Comparison of ENCODE assay signal across 9 mouse cellular contexts in genomic region chr13:34725800-34726476, GRCm38 (mm10). TPM values are rescaled to one million over a fixed set of nuclear protein-coding genes. Genes with fewer than 3 reads are reported as not detected.
A peak's percentile ranks its signal among the peaks of the same experiment; 100 is the strongest.
DNase-seq lines count a peak whose midpoint lies in the region; ATAC-seq and TF ChIP-seq lines count a peak whose summit lies in the region.
"Had no signal": no experiment of that assay in that cellular context is flagged by ENCODE, and none has a peak within 500 bp of the region (broad histone marks: within the 10 kb centered on the region; RNA-seq: fewer than 3 reads in every experiment).

No protein-coding gene starts in this region.

- H3K4me3 ChIP-seq in embryonic facial prominence, embryonic 14.5 days (ENCODE audit: low read depth, low read length): peak overlapping the region; percentile 12
- peak overlapping the region; percentile 37 for H3K4me3 ChIP-seq in heart, embryonic 15.5 days
- 0 out of 2 replicates have a peak overlapping the region, but pooled peaks have one; percentile 2 for H3K4me3 ChIP-seq in kidney, postnatal 0 days (replicated peaks; ENCODE audit: low read depth, low read length)
- H3K4me3 ChIP-seq in liver, postnatal 0 days (ENCODE audit: low read depth, low read length): no peak overlapping the region

- H3K9ac ChIP-seq in embryonic facial prominence, embryonic 14.5 days (ENCODE audit: low read depth, low read length): peak overlapping the region; percentile 40; the same call in 1 of the 2 replicates
- no peak overlapping the region for H3K9ac ChIP-seq in heart, embryonic 15.5 days
- H3K9ac ChIP-seq in kidney, postnatal 0 days (ENCODE audit: low read depth, low read length): no peak overlapping the region
- H3K9ac ChIP-seq in liver, postnatal 0 days (replicated peaks): no peak overlapping the region
- H3K9ac ChIP-seq: liver, embryonic 14.5 days had no signal

- peak overlapping the region; percentile 50 for H3K4me2 ChIP-seq in embryonic facial prominence, embryonic 14.5 days (ENCODE audit: low read depth, low read length)
- H3K4me2 ChIP-seq in heart, embryonic 15.5 days: peak overlapping the region; percentile 62
- peak overlapping the region; percentile 44 for H3K4me2 ChIP-seq in kidney, postnatal 0 days (ENCODE audit: low read length)
- peak overlapping the region; percentile 10 for H3K4me2 ChIP-seq in liver, postnatal 0 days (ENCODE audit: low read depth, low read length)

- TF ChIP-seq CTCF in kidney, postnatal 0 days (IDR thresholded peaks at IDR 0.05; ENCODE audit: low read depth): 0 out of 2 replicates have a peak, but pooled peaks have one; percentile 27
- no peak for TF ChIP-seq CTCF in liver, postnatal 0 days (IDR thresholded peaks at IDR 0.05; ENCODE audit: low read depth)

- 13% methylated on average over 9 of the region's 9 CpGs for WGBS in embryonic facial prominence, embryonic 14.5 days
- 6% methylated on average over 9 of the region's 9 CpGs for WGBS in heart, embryonic 15.5 days
- WGBS in kidney, postnatal 0 days: 10% methylated on average over 9 of the region's 9 CpGs
- 16% methylated on average over 9 of the region's 9 CpGs for WGBS in liver, postnatal 0 days (ENCODE audit: insufficient replicate concordance)

- H3K27me3 ChIP-seq in embryonic facial prominence, embryonic 14.5 days (replicated peaks; ENCODE audit: control insufficient read depth, insufficient read depth, low read length): no peaks in the 10 kb centered on the region
- no peaks in the 10 kb centered on the region for H3K27me3 ChIP-seq in heart, embryonic 15.5 days
- no peaks in the 10 kb centered on the region for H3K27me3 ChIP-seq in kidney, postnatal 0 days (ENCODE audit: insufficient read depth, low read length)
- H3K27me3 ChIP-seq in liver, postnatal 0 days (ENCODE audit: insufficient read depth, low read length): no peaks in the 10 kb centered on the region

- peaks cover 27% of the 10 kb centered on the region for H3K4me1 ChIP-seq in embryonic facial prominence, embryonic 14.5 days (ENCODE audit: control insufficient read depth, insufficient read depth, low read length)
- peaks cover 20% of the 10 kb centered on the region for H3K4me1 ChIP-seq in heart, embryonic 15.5 days (replicated peaks)
- H3K4me1 ChIP-seq in kidney, postnatal 0 days (replicated peaks; ENCODE audit: insufficient read depth, low read length): peaks cover 16% of the 10 kb centered on the region
- peaks cover 7% of the 10 kb centered on the region; the same call in 1 of the 2 replicates for H3K4me1 ChIP-seq in liver, postnatal 0 days (ENCODE audit: insufficient read depth)

- H3K27ac ChIP-seq in embryonic facial prominence, embryonic 14.5 days (replicated peaks; ENCODE audit: low read depth, low read length): peak overlapping the region; percentile 73
- peak overlapping the region; percentile 79 for H3K27ac ChIP-seq in heart, embryonic 15.5 days
- H3K27ac ChIP-seq in kidney, postnatal 0 days: peak overlapping the region; percentile 55; the same call in 1 of the 2 replicates
- H3K27ac ChIP-seq in liver, postnatal 0 days (ENCODE audit: low read depth): peak overlapping the region; percentile 79
- H3K27ac ChIP-seq: liver, embryonic 14.5 days had no signal

- peak; percentile 84 for ATAC-seq in embryonic facial prominence, embryonic 14.5 days (ENCODE audit: low read depth)
- peak; percentile 72 for ATAC-seq in heart, embryonic 15.5 days (replicated peaks; ENCODE audit: insufficient number of reproducible peaks, insufficient read depth, low FRiP score, low read depth)
- ATAC-seq in kidney, postnatal 0 days (replicated peaks; ENCODE audit: low FRiP score, low read depth): peak; percentile 70
- no peak for ATAC-seq in liver, postnatal 0 days

- H3K9me3 ChIP-seq in embryonic facial prominence, embryonic 14.5 days (ENCODE audit: control insufficient read depth, low read length): no peaks in the 10 kb centered on the region
- H3K9me3 ChIP-seq in heart, embryonic 15.5 days (replicated peaks): no peaks in the 10 kb centered on the region
- no peaks in the 10 kb centered on the region for H3K9me3 ChIP-seq in kidney, postnatal 0 days (replicated peaks; ENCODE audit: low read length)
- 0 out of 2 replicates have a peak, but pooled peaks cover 2% of the 10 kb centered on the region for H3K9me3 ChIP-seq in liver, postnatal 0 days (ENCODE audit: low read length)

- TF ChIP-seq EP300 in liver, postnatal 0 days (IDR thresholded peaks at IDR 0.05; ENCODE audit: low read depth): no peak

- DNase-seq in urinary bladder, adult 18-20 months (ENCODE audit: low spot score in 2 of 2): peak; percentile 32 to 47
- DNase-seq in urinary bladder, postnatal 10 days (ENCODE audit: low spot score): no peak
- DNase-seq in embryonic facial prominence, embryonic 14.5 days (ENCODE audit: low spot score): peak; percentile 91
- peak; percentile 92 for DNase-seq in kidney, postnatal 0 days (ENCODE audit: low spot score)
- no peak for DNase-seq in liver, postnatal 0 days
- DNase-seq in retina, postnatal 1 day: peak; percentile 12
- no peak for DNase-seq in spleen, adult 12 weeks (ENCODE audit: low spot score)

- H3K36me3 ChIP-seq in embryonic facial prominence, embryonic 14.5 days (ENCODE audit: control insufficient read depth, insufficient read depth, low read length): no peaks in the 10 kb centered on the region
- H3K36me3 ChIP-seq in heart, embryonic 15.5 days: no peaks in the 10 kb centered on the region
- no peaks in the 10 kb centered on the region for H3K36me3 ChIP-seq in kidney, postnatal 0 days (ENCODE audit: insufficient read depth, low read length)
- H3K36me3 ChIP-seq in liver, postnatal 0 days (replicated peaks; ENCODE audit: insufficient read depth, low read length): no peaks in the 10 kb centered on the region

RNA-seq across cellular contexts. Expression of gene Fam50b, which starts 8.7 kb away (rescaled TPM):
- 0.28 TPM in 1 of 2 replicates, not detected in the other for polyA plus RNA-seq in embryonic facial prominence, embryonic 14.5 days (2014; fragmentation: Nextera tagmentation; extraction: Ambion mirVana)
- not detected in 2 replicates for polyA plus RNA-seq in heart, embryonic 15.5 days (2015; fragmentation: Nextera tagmentation; extraction: Ambion mirVana)
- not detected in 2 replicates for polyA plus RNA-seq in kidney, postnatal 0 days (2015; fragmentation: Nextera tagmentation; extraction: Ambion mirVana)
- 0.08 and 0.12 TPM in 2 replicates for polyA plus RNA-seq in liver, postnatal 0 days (2015; fragmentation: Nextera tagmentation; extraction: Ambion mirVana)

Comparison
In these comparisons a context has a peak if more than half of its experiments do, and no peak if none do; other contexts are left out.
1. DNase-seq: peak in urinary bladder, adult 18-20 months (2 of 2), embryonic facial prominence, embryonic 14.5 days (single experiment), kidney, postnatal 0 days (single experiment) and retina, postnatal 1 day (single experiment); none in urinary bladder, postnatal 10 days (single experiment), liver, postnatal 0 days (single experiment) and spleen, adult 12 weeks (single experiment).
2. H3K4me2 ChIP-seq: peak in every context shown above with its lines; median percentile 62 in heart, embryonic 15.5 days; 50 in embryonic facial prominence, embryonic 14.5 days; 44 in kidney, postnatal 0 days; 10 in liver, postnatal 0 days.
3. Peak in every context shown above with its lines, with median percentiles within 50 percentile points of each other: H3K27ac ChIP-seq.